Mouse (Mus musculus) fibroblast of lung, adult 2 months (primary cell): ENCODE measurements around the gene Lgmn.
A peak's percentile ranks its signal among the peaks of the same experiment; 100 is the strongest.

Source experiments
- DNase-seq: peaks from one replicate; pipeline ENCODE4 v3.0.0-alpha.2; 2011; ENCODE audit warnings: low read depth

Gene Lgmn

DNA sequence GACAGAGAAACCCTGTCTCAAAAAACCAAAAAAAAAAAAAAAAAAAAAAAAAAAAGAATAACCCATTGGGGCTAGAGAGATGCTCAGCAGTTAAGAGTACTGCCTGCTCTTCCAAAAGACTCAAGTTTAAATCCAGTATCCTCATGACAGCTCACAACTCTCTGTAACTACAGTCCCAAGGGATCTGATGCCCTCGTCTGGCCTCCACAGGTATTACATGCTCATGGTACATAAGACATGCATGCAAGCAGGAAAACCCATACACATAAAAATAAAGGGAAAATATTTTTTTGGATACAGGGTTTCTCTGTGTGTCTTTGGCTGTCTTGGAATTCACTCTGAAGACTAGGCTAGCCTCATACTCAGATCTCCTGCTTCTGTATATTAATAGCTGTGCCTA lies 93.1 kb downstream of the Lgmn start:
- DNase-seq: peak; percentile 24

GRCm38 (mm10) chr12:102345031-102345815 lies 94.4 kb downstream of the Lgmn start:
- no peak for DNase-seq
